Mouse (Mus musculus) bone marrow macrophage, adult 2 months (primary cell): ENCODE data around the gene Fgfr4.

ENCODE experiments used
- CTCF ChIP-seq: IDR thresholded peaks from 2 replicates; pipeline ENCODE4 v1.5.1; 2012; ENCODE audit warnings: low read depth, mild to moderate bottlenecking, low read length, moderate library complexity
- POLR2A ChIP-seq: IDR thresholded peaks from 2 replicates; pipeline ENCODE4 v1.6.1; 2012; ENCODE audit warnings: mild to moderate bottlenecking, low read depth, low read length, borderline replicate concordance

- TF ChIP-seq POLR2A (no peak), CTCF (no peak)
Observed at GRCm38 (mm10) chr13:55124903-55125302, 27.5 kb upstream of the Fgfr4 start.
